Comparison of ENCODE assay signal across 8 mouse cellular contexts in genomic region chr3:105959585-105959984, GRCm38 (mm10). TPM values are rescaled to one million over a fixed set of nuclear protein-coding genes. Genes with fewer than 3 reads are reported as not detected.
DNase-seq lines count a peak whose midpoint lies in the region; ATAC-seq lines count a peak whose summit lies in the region.

No protein-coding gene starts in this region.

- peaks cover 37% of the 10 kb centered on the region for H3K4me1 ChIP-seq in heart, embryonic 15.5 days (replicated peaks)
- H3K4me1 ChIP-seq in forebrain, embryonic 12.5 days = peaks cover 26% of the 10 kb centered on the region
- peaks cover 48% of the 10 kb centered on the region for H3K4me1 ChIP-seq in liver, embryonic 13.5 days (replicated peaks)

- H3K9me3 ChIP-seq in heart, embryonic 15.5 days (replicated peaks) = no peaks in the 10 kb centered on the region
- no peaks in the 10 kb centered on the region for H3K9me3 ChIP-seq in forebrain, embryonic 12.5 days
- H3K9me3 ChIP-seq in liver, embryonic 13.5 days (replicated peaks) = no peaks in the 10 kb centered on the region

- H3K9ac ChIP-seq in heart, embryonic 15.5 days = peak overlapping the region; percentile 99
- H3K9ac ChIP-seq in forebrain, embryonic 12.5 days = peak overlapping the region; percentile 90
- H3K9ac ChIP-seq in liver, embryonic 13.5 days = peak overlapping the region; percentile 95

- peak; percentile 50 for ATAC-seq in heart, embryonic 15.5 days (replicated peaks; ENCODE audit: insufficient number of reproducible peaks, insufficient read depth, low FRiP score, low read depth)
- ATAC-seq in forebrain, embryonic 12.5 days (ENCODE audit: low FRiP score) = peak; percentile 78; the same call in 1 of the 2 replicates
- peak; percentile 50 for ATAC-seq in liver, embryonic 13.5 days (ENCODE audit: low read depth)

- peaks cover 50% of the 10 kb centered on the region for H3K36me3 ChIP-seq in heart, embryonic 15.5 days
- peaks cover 37% of the 10 kb centered on the region for H3K36me3 ChIP-seq in forebrain, embryonic 12.5 days (replicated peaks)
- peaks cover 59% of the 10 kb centered on the region for H3K36me3 ChIP-seq in liver, embryonic 13.5 days

- peak overlapping the region; percentile 81 for H3K4me2 ChIP-seq in heart, embryonic 15.5 days
- peak overlapping the region; percentile 87 for H3K4me2 ChIP-seq in forebrain, embryonic 12.5 days
- peak overlapping the region; percentile 95 for H3K4me2 ChIP-seq in liver, embryonic 13.5 days

- intact Hi-C loops in heart, postnatal 36 days (cut with DNase I) = loop anchor here (2.0 to 5.0 kb wide), 2 partner anchors 232 to 273 kb away; partner anchors contain the start of gene Ddx20

- H3K27me3 ChIP-seq in heart, embryonic 15.5 days = no peaks in the 10 kb centered on the region
- no peaks in the 10 kb centered on the region for H3K27me3 ChIP-seq in forebrain, embryonic 12.5 days
- no peaks in the 10 kb centered on the region for H3K27me3 ChIP-seq in liver, embryonic 13.5 days

- peak overlapping the region; percentile 98 for H3K4me3 ChIP-seq in heart, embryonic 15.5 days
- H3K4me3 ChIP-seq in forebrain, embryonic 12.5 days (replicated peaks) = peak overlapping the region; percentile 89
- H3K4me3 ChIP-seq in liver, embryonic 13.5 days (replicated peaks) = peak overlapping the region; percentile 96

- DNase-seq in heart, postnatal 36 days = no peak
- peak; percentile 35 for DNase-seq in MEL-GATA-1-ER (ENCODE audit: extremely low read depth, low read depth)
- no peak for DNase-seq in liver, embryonic 13.5 days
- DNase-seq in right cerebral cortex, adult 18-20 months = no peak
- DNase-seq in gastrocnemius, postnatal 10 days = no peak
- DNase-seq in kidney, adult 18-20 months = no peak

- under 1% methylated on average over 26 of the region's 26 CpGs for WGBS in heart, embryonic 15.5 days
- WGBS in forebrain, embryonic 12.5 days = under 1% methylated on average over 26 of the region's 26 CpGs
- whole genome bisulfite sequencing in liver, embryonic 13.5 days (ENCODE audit: insufficient replicate concordance) = under 1% methylated on average over 26 of the region's 26 CpGs

- H3K27ac ChIP-seq in heart, embryonic 15.5 days = peak overlapping the region; percentile 75
- H3K27ac ChIP-seq in forebrain, embryonic 12.5 days = peak overlapping the region; percentile 85
- H3K27ac ChIP-seq in liver, embryonic 13.5 days = peak overlapping the region; percentile 75

RNA-seq across cellular contexts. Expression of gene Atp5f1, which starts 0.3 kb away (rescaled TPM):
- 760 and 907 TPM in 2 replicates for polyA plus RNA-seq in heart, embryonic 15.5 days (2015; fragmentation: Nextera tagmentation; extraction: Ambion mirVana)
- total RNA-seq in heart, postnatal 36 days (2021) = 1,000 to 10,000 TPM; 1,203 to 1,219 TPM
- 455 and 468 TPM in 2 replicates for polyA plus RNA-seq in forebrain, embryonic 12.5 days (2016; fragmentation: Nextera tagmentation; extraction: Ambion mirVana)
- 392 and 451 TPM in 2 replicates for polyA plus RNA-seq in liver, embryonic 13.5 days (2015; fragmentation: Nextera tagmentation; extraction: Ambion mirVana)
- total RNA-seq in gastrocnemius, postnatal 10 days (2021) = 100 to 1,000 TPM; 528 to 633 TPM

RNA-seq across cellular contexts. Expression of gene Wdr77, which starts 0.4 kb away (rescaled TPM):
- 69.9 and 92.3 TPM in 2 replicates for polyA plus RNA-seq in heart, embryonic 15.5 days (2015; fragmentation: Nextera tagmentation; extraction: Ambion mirVana)
- total RNA-seq in heart, postnatal 36 days (2021) = 10 to 100 TPM; 46.9 to 48.5 TPM
- 121 and 129 TPM in 2 replicates for polyA plus RNA-seq in forebrain, embryonic 12.5 days (2016; fragmentation: Nextera tagmentation; extraction: Ambion mirVana)
- 65.8 and 69.1 TPM in 2 replicates for polyA plus RNA-seq in liver, embryonic 13.5 days (2015; fragmentation: Nextera tagmentation; extraction: Ambion mirVana)
- total RNA-seq in gastrocnemius, postnatal 10 days (2021) = 10 to 100 TPM; 36.0 to 40.6 TPM

RNA-seq across cellular contexts. Expression of gene Ovgp1, which starts 13.9 kb away (rescaled TPM):
- polyA plus RNA-seq in heart, embryonic 15.5 days (2015; fragmentation: Nextera tagmentation; extraction: Ambion mirVana) = 1.3 and 1.4 TPM in 2 replicates
- total RNA-seq in heart, postnatal 36 days (2021) = under 1 TPM; 0.27 to 0.58 TPM
- 3.8 and 4.8 TPM in 2 replicates for polyA plus RNA-seq in forebrain, embryonic 12.5 days (2016; fragmentation: Nextera tagmentation; extraction: Ambion mirVana)
- 0.71 and 1.3 TPM in 2 replicates for polyA plus RNA-seq in liver, embryonic 13.5 days (2015; fragmentation: Nextera tagmentation; extraction: Ambion mirVana)
- total RNA-seq in gastrocnemius, postnatal 10 days (2021) = 1 to 10 TPM in 1 of 2 experiments, under 1 TPM in 1; 0.49 to 1.7 TPM

RNA-seq across cellular contexts. Expression of gene I830077J02Rik, which starts 27.1 kb away (rescaled TPM):
- 0.76 and 1.8 TPM in 2 replicates for polyA plus RNA-seq in heart, embryonic 15.5 days (2015; fragmentation: Nextera tagmentation; extraction: Ambion mirVana)
- total RNA-seq in heart, postnatal 36 days (2021) = under 1 TPM; 0.54 to 0.94 TPM
- polyA plus RNA-seq in forebrain, embryonic 12.5 days (2016; fragmentation: Nextera tagmentation; extraction: Ambion mirVana) = 0.14 and 0.45 TPM in 2 replicates
- polyA plus RNA-seq in liver, embryonic 13.5 days (2015; fragmentation: Nextera tagmentation; extraction: Ambion mirVana) = 2.1 and 3.8 TPM in 2 replicates
- total RNA-seq in gastrocnemius, postnatal 10 days (2021) = under 1 TPM; 0.35 to 0.52 TPM

RNA-seq across cellular contexts. Expression of gene Pifo, which starts 54.9 kb away (rescaled TPM):
- 0.42 and 1.3 TPM in 2 replicates for polyA plus RNA-seq in heart, embryonic 15.5 days (2015; fragmentation: Nextera tagmentation; extraction: Ambion mirVana)
- total RNA-seq in heart, postnatal 36 days (2021) = not detected
- 0.91 and 3.1 TPM in 2 replicates for polyA plus RNA-seq in forebrain, embryonic 12.5 days (2016; fragmentation: Nextera tagmentation; extraction: Ambion mirVana)
- polyA plus RNA-seq in liver, embryonic 13.5 days (2015; fragmentation: Nextera tagmentation; extraction: Ambion mirVana) = not detected in 2 replicates
- not detected for total RNA-seq in gastrocnemius, postnatal 10 days (2021)
